Mouse (Mus musculus) kidney, embryonic 14.5 days (tissue): ENCODE data around the gene Gsn. TPM values are rescaled to one million over a fixed set of nuclear protein-coding genes. Genes with fewer than 3 reads are reported as not detected.
A peak's percentile ranks its signal among the peaks of the same experiment; 100 is the strongest.

ENCODE experiments used
- ATAC-seq: fragments of 200-750 bp; cut with Nextera tagmentation; 2 replicates; pipeline ENCODE4 v1.8.0; 2017; ENCODE audit warnings: moderate number of reproducible peaks, mild to moderate bottlenecking, moderate TSS enrichment, moderate library complexity; ENCODE audit not compliant: low FRiP score, low TSS enrichment
- H3K27ac ChIP-seq: fragments of 300-500 bp; sonication (generic); 2 replicates; pipeline ENCODE4 v1.5.1; 2014; ENCODE audit warnings: low read depth, mild to moderate bottlenecking, low read length, moderate library complexity, mixed read lengths
- H3K27me3 ChIP-seq: fragments of 300-500 bp; sonication (generic); 2 replicates; pipeline ENCODE4 v1.6.1; 2014; ENCODE audit warnings: mild to moderate bottlenecking, low read length; ENCODE audit not compliant: control insufficient read depth, insufficient read depth
- H3K36me3 ChIP-seq: fragments of 300-500 bp; sonication (generic); 2 replicates; pipeline ENCODE4 v1.6.1; 2014; ENCODE audit warnings: low read length, mixed read lengths; ENCODE audit not compliant: control insufficient read depth, insufficient read depth
- H3K4me1 ChIP-seq: fragments of 300-500 bp; sonication (generic); 2 replicates; pipeline ENCODE4 v1.6.1; 2014; ENCODE audit warnings: low read length, mixed read lengths; ENCODE audit not compliant: control insufficient read depth, insufficient read depth
- H3K4me2 ChIP-seq: fragments of 300-500 bp; sonication (generic); replicated peaks from 2 replicates; pipeline ENCODE4 v1.6.1; 2014; ENCODE audit warnings: low read depth, mild to moderate bottlenecking, low read length
- H3K4me3 ChIP-seq: fragments of 300-500 bp; sonication (generic); 2 replicates; pipeline ENCODE4 v1.5.1; 2014; ENCODE audit warnings: mild to moderate bottlenecking, low read length
- H3K9ac ChIP-seq: fragments of 300-500 bp; sonication (generic); 2 replicates; pipeline ENCODE4 v1.6.1; 2014; ENCODE audit warnings: low read depth, mild to moderate bottlenecking, low read length, moderate library complexity
- H3K9me3 ChIP-seq: fragments of 300-500 bp; sonication (generic); 2 replicates; pipeline ENCODE4 v1.6.1; 2016; ENCODE audit warnings: low read length; ENCODE audit not compliant: control insufficient read depth
- WGBS: fragments of 180-500 bp; shearing (Covaris S2); extraction: QIAGEN DNeasy Blood & Tissue Kit; methylation state at CpG from one replicate; pipeline ENCODE4 v1.1.7; 2014; 5-methylcytosine and 5-hydroxymethylcytosine counted together
- polyA plus RNA-seq: library from polyadenylated mRNA; unstranded; fragments of >200 nt; fragmentation: Nextera tagmentation; extraction: Ambion mirVana; gene quantifications from 2 replicates; pipeline ENCODE4 v1.2.1, GENCODE M21; 2014

Gsn gene
- polyA plus RNA-seq, 1 experiment from 2014 or later: 84.2 TPM

GRCm38 (mm10) chr2:35331205-35331604 is 75.0 kb downstream of the Gsn start:
- H3K4me3 ChIP-seq: no peak overlapping the region
- no peak overlapping the region for H3K9ac ChIP-seq
- WGBS: 76% methylated on average over 2 of the region's 2 CpGs
- H3K4me1 ChIP-seq: peaks cover 5% of the 10 kb centered on the region; the same call in 1 of the 2 replicates
- H3K9me3 ChIP-seq: no peaks in the 10 kb centered on the region
- ATAC-seq: no peak
- peaks cover 5% of the 10 kb centered on the region; the same call in 1 of the 2 replicates for H3K27me3 ChIP-seq
- no peaks in the 10 kb centered on the region for H3K36me3 ChIP-seq
- no peak overlapping the region for H3K4me2 ChIP-seq
- no peak overlapping the region for H3K27ac ChIP-seq

GRCm38 (mm10) chr2:35333670-35334069 is 77.5 kb downstream of the Gsn start:
- Histone ChIP-seq H3K9me3 (no peaks in the 10 kb centered on the region), H3K36me3 (no peaks in the 10 kb centered on the region), H3K27ac (no peak overlapping the region), H3K27me3 (peaks cover 5% of the 10 kb centered on the region; the same call in 1 of the 2 replicates), H3K4me3 (no peak overlapping the region), H3K4me1 (peaks cover 11% of the 10 kb centered on the region), H3K9ac (no peak overlapping the region), H3K4me2 (no peak overlapping the region)
- ATAC-seq: no peak

GRCm38 (mm10) chr2:35335620-35336019 is 79.4 kb downstream of the Gsn start:
- H3K27ac ChIP-seq: no peak overlapping the region
- no peak for ATAC-seq
- H3K9me3 ChIP-seq: no peaks in the 10 kb centered on the region
- H3K4me1 ChIP-seq: peaks cover 11% of the 10 kb centered on the region
- H3K4me3 ChIP-seq: peak overlapping the region; percentile 64; the same call in 1 of the 2 replicates
- H3K27me3 ChIP-seq: peaks cover 5% of the 10 kb centered on the region; the same call in 1 of the 2 replicates
- H3K9ac ChIP-seq: no peak overlapping the region; the same call in 1 of the 2 replicates
- peak overlapping the region; percentile 99 for H3K4me2 ChIP-seq
- no peaks in the 10 kb centered on the region for H3K36me3 ChIP-seq
- 10% methylated on average over 7 of the region's 7 CpGs for WGBS

- Histone ChIP-seq H3K4me2 (peak within 1 kb of the TSS; percentile 99), H3K4me3 (peak within 1 kb of the TSS; percentile 64), H3K36me3 (no peaks in the 10 kb centered on the region), H3K9me3 (no peaks in the 10 kb centered on the region), H3K27me3 (peaks cover 5% of the 10 kb centered on the region; the same call in 1 of the 2 replicates), H3K9ac (peak within 1 kb of the TSS; percentile 64), H3K27ac (peak within 1 kb of the TSS; percentile 66), H3K4me1 (peaks cover 11% of the 10 kb centered on the region)
- peak; percentile 99 for ATAC-seq
- under 1% methylated on average over 45 of the region's 45 CpGs for WGBS
Observed at GRCm38 (mm10) chr2:35336388-35337280, 80.5 kb downstream of the Gsn start, which contains the start of gene Stom. Gene Stom (minus strand): TSS chr2:35336976.

GRCm38 (mm10) chr2:35337419-35337818 is 81.2 kb downstream of the Gsn start:
- Histone ChIP-seq H3K9me3 (no peaks in the 10 kb centered on the region), H3K27ac (peak overlapping the region; percentile 65), H3K9ac (peak overlapping the region; percentile 64), H3K4me3 (peak overlapping the region; percentile 64; the same call in 1 of the 2 replicates), H3K4me2 (peak overlapping the region; percentile 99), H3K27me3 (peaks cover 5% of the 10 kb centered on the region; the same call in 1 of the 2 replicates), H3K4me1 (peaks cover 11% of the 10 kb centered on the region), H3K36me3 (no peaks in the 10 kb centered on the region)
- no peak for ATAC-seq
- 41% methylated on average over 10 of the region's 10 CpGs for WGBS

- Histone ChIP-seq H3K4me1 (peaks cover 11% of the 10 kb centered on the region), H3K36me3 (no peaks in the 10 kb centered on the region), H3K9ac (no peak overlapping the region), H3K4me3 (no peak overlapping the region), H3K9me3 (no peaks in the 10 kb centered on the region), H3K27ac (no peak overlapping the region), H3K27me3 (peaks cover 5% of the 10 kb centered on the region; the same call in 1 of the 2 replicates), H3K4me2 (no peak overlapping the region)
- WGBS: 78% methylated on average over 1 of the region's 1 CpGs
- ATAC-seq: no peak
Observed at GRCm38 (mm10) chr2:35338036-35338435, 81.9 kb downstream of the Gsn start.

GRCm38 (mm10) chr2:35338707-35339106 is 82.5 kb downstream of the Gsn start:
- no peak for ATAC-seq
- H3K9me3 ChIP-seq: no peaks in the 10 kb centered on the region
- no peak overlapping the region for H3K4me2 ChIP-seq
- no peak overlapping the region for H3K4me3 ChIP-seq
- 74% methylated on average over 6 of the region's 6 CpGs for WGBS
- no peaks in the 10 kb centered on the region for H3K36me3 ChIP-seq
- H3K27ac ChIP-seq: no peak overlapping the region
- peaks cover 11% of the 10 kb centered on the region for H3K4me1 ChIP-seq
- H3K27me3 ChIP-seq: peaks cover 5% of the 10 kb centered on the region; the same call in 1 of the 2 replicates
- no peak overlapping the region for H3K9ac ChIP-seq

GRCm38 (mm10) chr2:35342605-35343004 is 86.4 kb downstream of the Gsn start:
- 77% methylated on average over 3 of the region's 3 CpGs for WGBS

GRCm38 (mm10) chr2:35345984-35346383 is 89.8 kb downstream of the Gsn start:
- Histone ChIP-seq H3K4me2 (no peak overlapping the region), H3K9me3 (no peaks in the 10 kb centered on the region), H3K4me1 (no peaks in the 10 kb centered on the region), H3K4me3 (no peak overlapping the region), H3K27me3 (no peaks in the 10 kb centered on the region), H3K9ac (no peak overlapping the region), H3K36me3 (no peaks in the 10 kb centered on the region), H3K27ac (no peak overlapping the region)
- no peak for ATAC-seq
- WGBS: 70% methylated on average over 2 of the region's 2 CpGs

More at GRCm38 (mm10) chr2:35342605-35343004, 86.4 kb downstream of the Gsn start:
- Histone ChIP-seq H3K9me3 (no peaks in the 10 kb centered on the region), H3K4me2 (no peak overlapping the region), H3K9ac (no peak overlapping the region), H3K4me1 (0 out of 2 replicates have a peak, but pooled peaks cover under 1% of the 10 kb centered on the region), H3K36me3 (no peaks in the 10 kb centered on the region), H3K27ac (no peak overlapping the region), H3K27me3 (no peaks in the 10 kb centered on the region), H3K4me3 (no peak overlapping the region)
- no peak for ATAC-seq
